Mouse (Mus musculus): ENCODE results near the gene Psmg1.
"Not testable (repeated sequence)": the region's sequence is repeated elsewhere in the genome, so short reads cannot be mapped to it uniquely, and the experiment has no call there.

Gene Psmg1

GRCm38 (mm10) chr16:95990462-95991121 lies at the start of gene Psmg1:
Gene Psmg1 (minus strand): TSS chr16:95990960.
- peak; percentile 89 for DNase-seq (ENCODE audit: low spot score)

GRCm38 (mm10) chr16:96039538-96039937 lies 48.8 kb upstream of the Psmg1 start:
- no peak for DNase-seq (ENCODE audit: low spot score)

GRCm38 (mm10) chr16:96034473-96034872 lies 43.7 kb upstream of the Psmg1 start:
- no peak for DNase-seq (ENCODE audit: low spot score)

GRCm38 (mm10) chr16:96032368-96033043 lies 41.7 kb upstream of the Psmg1 start:
- DNase-seq (ENCODE audit: low spot score): peak; percentile 64

GRCm38 (mm10) chr16:96030476-96031102 lies 39.8 kb upstream of the Psmg1 start:
- no peak for DNase-seq (ENCODE audit: low spot score)

GRCm38 (mm10) chr16:96026256-96026655 lies 35.5 kb upstream of the Psmg1 start:
- DNase-seq (ENCODE audit: low spot score): no peak

GRCm38 (mm10) chr16:96025244-96025643 lies 34.5 kb upstream of the Psmg1 start:
- no peak for DNase-seq (ENCODE audit: low spot score)

- DNase-seq (ENCODE audit: low spot score): no peak
Observed at GRCm38 (mm10) chr16:96021045-96021444, 30.3 kb upstream of the Psmg1 start.

GRCm38 (mm10) chr16:96009124-96009523 lies 18.4 kb upstream of the Psmg1 start:
- not testable (repeated sequence) for DNase-seq (ENCODE audit: low spot score)

GRCm38 (mm10) chr16:96004278-96004677 lies 13.5 kb upstream of the Psmg1 start:
- not testable (repeated sequence) for DNase-seq (ENCODE audit: low spot score)

GRCm38 (mm10) chr16:95999291-95999690 lies 8.5 kb upstream of the Psmg1 start:
- DNase-seq (ENCODE audit: low spot score): no peak

GRCm38 (mm10) chr16:95996156-95996555 lies 5.4 kb upstream of the Psmg1 start:
- no peak for DNase-seq (ENCODE audit: low spot score)

GRCm38 (mm10) chr16:95994576-95994975 lies 3.8 kb upstream of the Psmg1 start:
- not testable (repeated sequence) for DNase-seq (ENCODE audit: low spot score)

- no peak for DNase-seq (ENCODE audit: low spot score)
Observed at GRCm38 (mm10) chr16:95992596-95992995, 1.8 kb upstream of the Psmg1 start.

- DNase-seq (ENCODE audit: low spot score): peak; percentile 28
Observed at GRCm38 (mm10) chr16:95991122-95991900, 551 bp upstream of the Psmg1 start.

- DNase-seq (ENCODE audit: low spot score): no peak
Observed at GRCm38 (mm10) chr16:95984911-95985310, 5.8 kb downstream of the Psmg1 start.

GRCm38 (mm10) chr16:95983601-95984000 lies 7.2 kb downstream of the Psmg1 start:
- DNase-seq (ENCODE audit: low spot score): no peak

GRCm38 (mm10) chr16:95970841-95971240 lies 19.9 kb downstream of the Psmg1 start:
- DNase-seq (ENCODE audit: low spot score): no peak

- DNase-seq (ENCODE audit: low spot score): no peak
Observed at GRCm38 (mm10) chr16:95967455-95967854, 23.3 kb downstream of the Psmg1 start.

GRCm38 (mm10) chr16:95964427-95965023 lies 26.2 kb downstream of the Psmg1 start:
- DNase-seq (ENCODE audit: low spot score): peak; percentile 37

GRCm38 (mm10) chr16:95961484-95961883 lies 29.3 kb downstream of the Psmg1 start:
- not testable (repeated sequence) for DNase-seq (ENCODE audit: low spot score)

- not testable (repeated sequence) for DNase-seq (ENCODE audit: low spot score)
Observed at GRCm38 (mm10) chr16:95960689-95961088, 30.1 kb downstream of the Psmg1 start.

Measured in c-Kit-positive CD71-positive TER-119-positive erythroid progenitor cells, embryonic 14.5 days (primary cell).